Mouse (Mus musculus) MEL (cell line): ENCODE measurements around the gene Ttc9b.

Experiments
- CHD2 ChIP-seq: IDR thresholded peaks from 2 replicates; pipeline ENCODE4 v1.6.1; 2011; ENCODE audit warnings: low read length, improper control_type of control experiment
- CTCF ChIP-seq, 3 experiments: IDR thresholded peaks in 2 of 3; conservative IDR thresholded peaks in 1 of 3; 2 replicates each; pipeline ENCODE4 v1.5.1; 2011 to 2012; ENCODE audit warnings: low read length in 3 of 3, low read depth in 2 of 3, mild to moderate bottlenecking in 2 of 3, improper control_type of control experiment in 1 of 3, inconsistent platforms in 1 of 3, mixed read lengths in 1 of 3, moderate library complexity in 1 of 3; ENCODE audit not compliant: control insufficient read depth in 1 of 3, insufficient read depth in 1 of 3, poor library complexity in 1 of 3, severe bottlenecking in 1 of 3
- EP300 ChIP-seq, 2 experiments: IDR thresholded peaks; 2 replicates each; pipeline ENCODE4 v1.6.1; 2011; ENCODE audit warnings: improper control_type of control experiment in 2 of 2, low read length in 2 of 2, low read depth in 1 of 2, mild to moderate bottlenecking in 1 of 2
- ETS1 ChIP-seq: IDR thresholded peaks from 2 replicates; pipeline ENCODE4 v1.6.1; 2012; ENCODE audit warnings: low read depth, mild to moderate bottlenecking, inconsistent platforms, low read length, improper control_type of control experiment, moderate library complexity
- GABPA ChIP-seq: IDR thresholded peaks from 2 replicates; pipeline ENCODE4 v1.6.1; 2012; ENCODE audit warnings: low read depth, mild to moderate bottlenecking, inconsistent platforms, low read length, improper control_type of control experiment, moderate library complexity
- GATA1 ChIP-seq: IDR thresholded peaks from 2 replicates; pipeline ENCODE4 v1.6.1; 2011; ENCODE audit warnings: low read depth, low read length, improper control_type of control experiment
- POLR2A ChIP-seq, 2 experiments: IDR thresholded peaks; 2 replicates each; pipeline ENCODE4 v1.6.1; 2011 to 2012; ENCODE audit warnings: low read length in 2 of 2, mild to moderate bottlenecking in 2 of 2, control low read depth in 1 of 2, improper control_type of control experiment in 1 of 2, low read depth in 1 of 2, moderate library complexity in 1 of 2; ENCODE audit not compliant: control insufficient read depth in 1 of 2, insufficient read depth in 1 of 2, poor library complexity in 1 of 2
- USF1 ChIP-seq: IDR thresholded peaks from 2 replicates; pipeline ENCODE4 v1.6.1; 2014; ENCODE audit warnings: low read depth, mild to moderate bottlenecking, inconsistent platforms, low read length, improper control_type of control experiment, moderate library complexity
- ZKSCAN1 ChIP-seq: IDR thresholded peaks from 2 replicates; pipeline ENCODE4 v1.6.1; 2012; ENCODE audit warnings: low read depth, mild to moderate bottlenecking, inconsistent platforms, low read length, improper control_type of control experiment, moderate library complexity
- ZNF384 ChIP-seq: IDR thresholded peaks from 2 replicates; pipeline ENCODE4 v1.6.1; 2012; ENCODE audit warnings: low read depth, mild to moderate bottlenecking, inconsistent platforms, low read length, improper control_type of control experiment

GRCm38 (mm10) chr7:27691076-27691475 lies 37.4 kb downstream of the Ttc9b start:
- TF ChIP-seq CTCF (IDR thresholded peaks at IDR 0.05 in 2 of 3, conservative IDR thresholded peaks at IDR 0.05 in 1 of 3; ENCODE audit: control insufficient read depth in 1 of 3, insufficient read depth in 1 of 3, low read depth in 2 of 3, low read length in 3 of 3, poor library complexity in 1 of 3, severe bottlenecking in 1 of 3) (peak; percentile 78 to 93 (median 87)), POLR2A (IDR thresholded peaks at IDR 0.05; ENCODE audit: control insufficient read depth in 1 of 2, insufficient read depth in 1 of 2, low read depth in 1 of 2, low read length in 2 of 2, poor library complexity in 1 of 2) (no peak), ETS1 (no peak), EP300 (IDR thresholded peaks at IDR 0.05; ENCODE audit: low read depth in 1 of 2, low read length in 2 of 2) (no peak), ZNF384 (no peak), CHD2 (no peak), USF1 (no peak), GABPA (no peak), GATA1 (no peak), ZKSCAN1 (no peak)
